Mouse (Mus musculus): ENCODE results near the gene Tbx15. TPM values are rescaled to one million over a fixed set of nuclear protein-coding genes. Genes with fewer than 3 reads are reported as not detected.

Gene Tbx15
- polyA plus RNA-seq, 1 experiment from 2014 or later = 2.5 TPM

DNA sequence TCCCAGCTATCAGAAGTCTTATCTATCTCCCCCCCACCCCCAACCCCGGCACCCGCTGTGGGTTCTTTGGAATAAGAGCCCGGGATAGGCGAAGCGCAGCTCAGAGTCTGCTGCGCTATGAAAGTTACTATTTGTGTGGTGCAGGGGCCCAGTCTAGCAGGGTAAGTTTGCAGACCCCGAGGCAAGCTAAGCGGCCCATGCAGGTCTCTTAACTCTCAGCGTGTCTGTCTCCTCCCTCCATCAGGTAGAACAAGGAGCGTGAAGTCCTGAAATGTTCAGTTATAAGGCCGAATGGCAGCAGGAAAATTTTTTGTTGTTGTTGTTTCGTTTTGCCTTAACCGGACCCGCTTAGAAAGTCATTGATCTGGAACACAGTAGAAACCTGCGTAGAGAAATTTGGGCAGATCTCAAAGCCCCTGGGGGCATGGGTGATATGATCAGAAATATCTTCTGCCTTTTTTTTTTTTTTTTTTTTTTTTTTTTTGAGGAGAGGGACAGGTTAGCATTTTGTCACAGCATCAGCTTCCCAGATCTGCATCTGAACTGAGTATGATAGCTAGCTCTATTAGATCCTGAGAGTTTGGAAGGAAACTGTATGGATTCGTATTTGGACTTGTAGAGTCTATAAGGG, 12.4 kb downstream of the Tbx15 start:
- Histone ChIP-seq H3K27me3 (replicated peaks; ENCODE audit: low read depth, poor library complexity, severe bottlenecking) (peaks cover 100% of the 10 kb centered on the region), H3K9me3 (no peaks in the 10 kb centered on the region), H3K4me1 (peaks cover 53% of the 10 kb centered on the region), H3K36me3 (replicated peaks) (no peaks in the 10 kb centered on the region), H3K27ac (replicated peaks) (no peak overlapping the region), H3K4me3 (peak overlapping the region; percentile 62)
- 2% methylated on average over 16 of the region's 16 CpGs for WGBS
- DNase-seq (ENCODE audit: low spot score) = peak; percentile 49

DNA sequence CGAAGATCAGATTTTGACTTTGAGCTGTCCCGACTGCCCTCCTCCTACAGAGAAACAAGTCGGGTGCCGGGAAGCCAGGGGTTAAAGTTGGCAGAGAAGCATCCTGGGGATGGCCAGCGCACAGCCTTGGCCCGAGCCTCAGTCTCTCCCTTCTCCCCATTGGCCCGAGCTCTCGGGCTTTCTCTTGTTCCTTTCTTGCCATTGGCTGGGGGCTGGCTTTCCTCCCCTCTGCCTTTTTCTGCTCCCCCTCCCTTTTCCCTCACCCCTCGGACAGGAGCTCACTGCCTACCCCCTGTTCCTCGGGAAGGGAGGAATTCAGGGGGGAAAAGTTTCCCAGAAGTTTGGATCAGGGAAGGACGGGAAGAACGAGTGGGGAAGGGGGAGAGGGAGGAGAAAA, 12.9 kb downstream of the Tbx15 start:
- H3K9me3 ChIP-seq = no peaks in the 10 kb centered on the region
- no peaks in the 10 kb centered on the region for H3K36me3 ChIP-seq (replicated peaks)
- DNase-seq (ENCODE audit: low spot score) = peak; percentile 87
- H3K27me3 ChIP-seq (replicated peaks; ENCODE audit: low read depth, poor library complexity, severe bottlenecking) = peaks cover 100% of the 10 kb centered on the region
- 0% methylated on average over 12 of the region's 12 CpGs for whole genome bisulfite sequencing
- H3K4me1 ChIP-seq = peaks cover 48% of the 10 kb centered on the region
- peak overlapping the region; percentile 62 for H3K4me3 ChIP-seq
- no peak overlapping the region for H3K27ac ChIP-seq (replicated peaks)

DNA sequence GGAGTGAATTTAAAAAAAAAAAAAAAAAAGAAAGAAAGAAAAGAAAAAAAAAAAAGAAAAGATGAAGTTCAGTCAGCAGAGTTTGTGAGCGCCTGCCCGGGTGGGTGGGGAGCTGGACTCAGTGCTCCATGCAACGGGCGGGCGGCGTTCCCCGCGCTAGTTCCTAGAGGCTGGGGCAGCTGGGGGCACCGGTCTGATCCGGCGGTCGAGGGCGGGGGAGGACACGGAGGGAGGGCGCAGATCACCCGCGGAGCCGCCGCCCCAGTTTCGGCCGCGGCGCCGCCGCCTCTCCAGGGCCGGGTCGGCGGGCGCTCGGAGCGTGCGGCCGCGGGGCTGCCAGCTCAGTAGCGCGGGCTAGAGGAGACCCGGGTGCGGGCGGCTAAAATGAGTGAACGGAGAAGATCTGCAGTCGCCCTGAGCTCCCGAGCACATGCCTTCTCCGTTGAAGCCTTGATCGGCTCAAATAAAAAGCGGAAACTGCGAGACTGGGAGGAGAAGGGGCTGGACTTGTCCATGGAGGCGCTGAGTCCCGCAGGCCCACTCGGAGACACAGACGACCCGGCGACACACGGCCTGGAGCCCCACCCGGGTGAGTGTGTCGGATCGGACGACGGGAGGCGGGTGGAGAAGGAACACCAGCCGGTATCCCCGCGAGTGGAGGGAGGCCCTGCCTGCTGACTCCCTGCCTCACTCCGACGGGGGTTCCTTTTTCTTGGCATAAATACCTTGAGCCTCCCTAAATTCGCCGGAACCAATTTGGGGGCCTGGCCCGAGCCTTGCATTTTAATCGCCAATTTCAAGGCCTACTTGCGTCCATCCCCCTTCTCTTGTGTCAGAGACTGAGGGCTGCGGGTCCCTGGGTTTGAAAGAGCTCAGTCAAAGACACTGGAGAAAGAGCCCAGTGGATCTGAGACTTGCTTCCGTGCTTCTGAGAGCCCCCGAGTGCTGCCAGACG, 13.6 kb downstream of the Tbx15 start:
- peak overlapping the region; percentile 71 for H3K27ac ChIP-seq (replicated peaks)
- WGBS = under 1% methylated on average over 73 of the region's 73 CpGs
- H3K36me3 ChIP-seq (replicated peaks) = no peaks in the 10 kb centered on the region
- peaks cover 100% of the 10 kb centered on the region for H3K27me3 ChIP-seq (replicated peaks; ENCODE audit: low read depth, poor library complexity, severe bottlenecking)
- peak; percentile 77 for DNase-seq (ENCODE audit: low spot score)
- H3K4me3 ChIP-seq = peak overlapping the region; percentile 62
- H3K9me3 ChIP-seq = no peaks in the 10 kb centered on the region
- peaks cover 41% of the 10 kb centered on the region for H3K4me1 ChIP-seq

DNA sequence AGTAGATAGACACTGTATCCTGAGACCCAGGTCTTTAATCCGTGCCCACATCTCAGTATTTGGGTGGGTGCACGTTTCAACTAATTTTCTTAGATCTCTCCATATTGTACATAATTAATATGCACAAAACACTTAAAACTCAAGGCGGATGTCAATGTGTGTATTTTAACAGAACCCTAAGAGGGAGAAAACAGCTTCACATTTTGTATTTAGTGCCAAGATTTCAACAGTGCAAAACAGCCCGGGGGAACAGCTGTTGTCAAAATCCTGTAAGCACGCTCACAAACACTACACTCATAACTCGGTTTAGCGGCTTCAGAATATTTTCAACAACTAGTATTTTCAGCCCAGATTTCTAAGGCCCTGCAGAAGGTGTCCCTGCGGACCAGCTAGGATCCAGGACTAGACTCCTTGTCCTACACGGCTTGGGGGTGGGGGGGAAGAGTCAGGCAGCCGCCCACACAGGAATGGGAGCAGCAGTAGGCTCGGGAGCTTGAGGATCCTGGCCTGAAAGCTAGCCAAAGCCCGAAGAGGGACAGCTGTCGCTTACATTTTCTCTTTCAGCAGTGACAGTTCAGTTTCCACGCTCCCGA, 14.5 kb downstream of the Tbx15 start:
- Histone ChIP-seq H3K9me3 (no peaks in the 10 kb centered on the region), H3K36me3 (replicated peaks) (no peaks in the 10 kb centered on the region), H3K27ac (replicated peaks) (no peak overlapping the region), H3K4me3 (peak overlapping the region; percentile 62), H3K27me3 (replicated peaks; ENCODE audit: low read depth, poor library complexity, severe bottlenecking) (peaks cover 100% of the 10 kb centered on the region), H3K4me1 (peaks cover 32% of the 10 kb centered on the region)
- under 1% methylated on average over 15 of the region's 15 CpGs for WGBS
- peak; percentile 59 for DNase-seq (ENCODE audit: low spot score)

DNA sequence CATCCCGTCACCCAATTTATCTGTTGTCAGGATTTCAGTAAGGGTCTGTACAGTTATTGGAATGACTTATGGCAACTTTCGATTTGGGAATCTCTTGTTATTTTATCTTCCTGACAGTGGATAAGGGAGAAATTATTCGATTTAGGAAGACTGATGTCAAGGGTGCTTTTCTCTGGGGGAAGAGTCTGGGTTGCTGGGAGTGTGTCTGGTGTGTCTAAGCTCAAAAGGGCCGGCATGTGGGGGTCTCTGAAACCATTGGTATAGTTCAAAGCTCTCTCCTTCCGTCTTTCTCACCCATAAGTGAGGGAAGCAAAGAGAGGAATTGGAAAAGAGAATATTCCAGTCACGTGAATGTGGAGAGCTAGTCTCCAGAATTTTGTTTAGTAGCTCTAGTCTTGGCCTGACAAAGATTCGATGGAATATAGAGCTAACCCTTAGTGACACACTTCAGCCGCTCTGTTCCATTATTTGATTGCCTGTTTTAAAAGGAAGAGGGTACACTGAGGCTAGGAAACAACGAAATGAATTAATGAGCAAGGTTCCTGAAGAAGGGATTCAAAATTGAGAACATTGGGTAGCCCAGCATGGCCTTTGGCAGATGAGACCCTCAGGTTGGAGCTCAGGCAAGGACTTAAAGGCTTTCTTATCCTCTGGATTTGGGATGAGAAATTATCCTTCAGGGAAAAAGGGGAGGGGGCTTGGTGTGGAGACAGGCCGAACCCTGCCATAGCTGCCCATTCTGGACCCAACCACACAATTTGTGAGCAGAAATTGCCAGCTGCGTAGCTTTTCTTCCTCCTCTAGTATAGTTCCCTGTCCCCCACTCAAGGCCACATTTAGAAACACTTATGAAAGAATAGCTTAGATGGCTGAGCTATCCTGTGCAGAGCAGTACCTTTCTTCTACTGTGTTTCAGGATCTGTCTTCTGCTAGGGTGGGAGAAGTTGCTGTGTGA, 15.5 kb downstream of the Tbx15 start:
- peak overlapping the region; percentile 62; the same call in 1 of the 2 replicates for H3K4me3 ChIP-seq
- peaks cover 27% of the 10 kb centered on the region for H3K4me1 ChIP-seq
- no peaks in the 10 kb centered on the region for H3K9me3 ChIP-seq
- H3K27me3 ChIP-seq (replicated peaks; ENCODE audit: low read depth, poor library complexity, severe bottlenecking) = peaks cover 100% of the 10 kb centered on the region
- no peaks in the 10 kb centered on the region for H3K36me3 ChIP-seq (replicated peaks)
- peak; percentile 40 for DNase-seq (ENCODE audit: low spot score)
- H3K27ac ChIP-seq (replicated peaks) = no peak overlapping the region
- 4% methylated on average over 11 of the region's 11 CpGs for WGBS

DNA sequence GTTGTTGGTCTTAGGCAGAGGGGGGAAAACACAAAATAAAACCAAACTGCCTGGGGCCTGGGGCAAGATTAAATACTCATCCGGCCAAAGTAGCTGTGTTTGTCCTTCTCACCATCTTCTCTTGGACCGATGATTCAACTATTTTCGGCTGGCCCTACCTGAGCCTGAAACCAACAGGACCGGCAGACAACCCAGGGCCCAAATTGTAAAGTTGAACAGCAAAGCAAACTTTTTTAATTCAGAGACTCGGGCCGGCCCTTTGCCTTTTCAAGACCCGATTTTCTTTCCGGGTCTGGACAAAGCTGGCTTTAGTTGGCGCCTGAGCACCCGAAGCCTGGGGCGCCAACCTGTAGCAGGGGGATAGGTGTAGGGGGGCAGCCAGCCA, 16.2 kb downstream of the Tbx15 start:
- Histone ChIP-seq H3K9me3 (no peaks in the 10 kb centered on the region), H3K4me1 (peaks cover 30% of the 10 kb centered on the region), H3K27ac (replicated peaks) (no peak overlapping the region), H3K36me3 (replicated peaks) (no peaks in the 10 kb centered on the region), H3K27me3 (replicated peaks; ENCODE audit: low read depth, poor library complexity, severe bottlenecking) (peaks cover 100% of the 10 kb centered on the region), H3K4me3 (peak overlapping the region; percentile 30; the same call in 1 of the 2 replicates)
- 1% methylated on average over 11 of the region's 11 CpGs for WGBS
- DNase-seq (ENCODE audit: low spot score) = no peak

DNA sequence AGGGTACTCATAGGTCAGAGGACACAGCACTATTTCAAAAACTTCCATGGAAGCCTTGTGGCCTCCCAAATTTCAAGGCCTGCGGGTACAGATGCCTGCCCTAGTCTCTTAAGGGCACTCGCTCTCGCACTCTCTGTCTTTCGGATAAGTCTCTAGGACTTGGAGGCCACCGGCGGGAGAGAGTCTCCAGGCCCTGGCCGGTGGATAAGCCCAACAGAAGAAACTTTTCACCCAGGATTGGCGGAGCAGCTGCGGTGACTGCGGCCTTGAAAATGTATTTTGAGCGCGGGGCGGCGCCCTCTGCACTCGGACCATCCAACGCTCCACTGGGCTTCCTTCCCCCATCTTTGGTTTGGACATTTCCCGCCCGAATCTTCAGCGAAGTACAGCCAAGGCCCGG, 16.6 kb downstream of the Tbx15 start:
- no peaks in the 10 kb centered on the region for H3K9me3 ChIP-seq
- WGBS = under 1% methylated on average over 20 of the region's 20 CpGs
- H3K4me1 ChIP-seq = peaks cover 33% of the 10 kb centered on the region
- H3K27ac ChIP-seq (replicated peaks) = no peak overlapping the region
- H3K27me3 ChIP-seq (replicated peaks; ENCODE audit: low read depth, poor library complexity, severe bottlenecking) = peaks cover 100% of the 10 kb centered on the region
- H3K4me3 ChIP-seq = peak overlapping the region; percentile 30
- peak; percentile 78 for DNase-seq (ENCODE audit: low spot score)
- no peaks in the 10 kb centered on the region for H3K36me3 ChIP-seq (replicated peaks)

DNA sequence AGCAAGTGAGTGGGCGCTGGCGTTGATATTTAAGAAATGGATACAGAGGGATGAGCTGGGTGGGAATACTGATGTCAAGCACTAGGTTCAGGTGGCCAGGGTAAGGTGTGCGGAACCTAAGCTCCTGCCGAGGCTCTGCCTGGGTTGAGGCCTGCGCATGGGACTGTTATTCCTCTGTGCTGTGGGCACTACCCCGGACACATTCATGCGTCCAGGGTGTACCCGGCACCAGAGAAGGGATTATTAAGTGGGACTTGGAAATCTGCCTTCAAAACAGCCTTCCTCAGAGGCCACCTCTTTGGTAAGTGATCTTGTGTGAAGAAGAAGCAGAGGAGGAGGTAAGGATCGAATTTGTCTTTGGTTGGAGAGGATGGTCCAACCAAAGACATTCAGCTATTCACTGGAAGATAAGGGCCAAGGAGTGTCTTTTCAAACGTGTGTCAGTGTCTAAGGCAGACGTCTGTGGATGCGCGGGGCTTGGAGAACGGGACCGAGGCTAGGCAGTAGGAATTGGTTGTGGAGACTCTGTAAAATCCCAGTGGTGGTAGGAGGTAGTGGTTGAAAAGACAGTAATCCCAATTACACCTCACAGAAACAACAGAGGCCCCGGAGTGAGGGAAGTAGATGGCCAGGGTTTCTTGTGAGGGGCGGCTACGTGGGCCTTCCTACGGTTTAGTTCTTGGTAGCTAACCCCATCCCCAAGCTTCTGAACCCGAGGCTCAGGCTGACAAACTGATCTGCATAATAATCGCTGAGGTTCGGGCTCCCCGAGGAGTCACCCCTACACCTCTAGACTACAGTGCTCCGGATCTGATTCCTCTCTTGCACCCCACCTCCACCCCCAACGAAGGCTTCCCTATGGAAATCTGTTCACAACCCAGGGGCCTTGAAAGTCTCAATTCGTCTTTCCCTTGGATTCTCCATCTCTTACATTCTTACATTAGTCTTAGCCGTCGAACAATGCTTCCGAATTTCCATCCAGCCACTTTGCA, 17.7 kb downstream of the Tbx15 start:
- 3% methylated on average over 29 of the region's 29 CpGs for WGBS
- no peak overlapping the region for H3K4me3 ChIP-seq
- H3K9me3 ChIP-seq = no peaks in the 10 kb centered on the region
- H3K36me3 ChIP-seq (replicated peaks) = no peaks in the 10 kb centered on the region
- H3K27me3 ChIP-seq (replicated peaks; ENCODE audit: low read depth, poor library complexity, severe bottlenecking) = peaks cover 100% of the 10 kb centered on the region
- H3K27ac ChIP-seq (replicated peaks) = no peak overlapping the region
- H3K4me1 ChIP-seq = peaks cover 29% of the 10 kb centered on the region
- DNase-seq (ENCODE audit: low spot score) = peak; percentile 45

DNA sequence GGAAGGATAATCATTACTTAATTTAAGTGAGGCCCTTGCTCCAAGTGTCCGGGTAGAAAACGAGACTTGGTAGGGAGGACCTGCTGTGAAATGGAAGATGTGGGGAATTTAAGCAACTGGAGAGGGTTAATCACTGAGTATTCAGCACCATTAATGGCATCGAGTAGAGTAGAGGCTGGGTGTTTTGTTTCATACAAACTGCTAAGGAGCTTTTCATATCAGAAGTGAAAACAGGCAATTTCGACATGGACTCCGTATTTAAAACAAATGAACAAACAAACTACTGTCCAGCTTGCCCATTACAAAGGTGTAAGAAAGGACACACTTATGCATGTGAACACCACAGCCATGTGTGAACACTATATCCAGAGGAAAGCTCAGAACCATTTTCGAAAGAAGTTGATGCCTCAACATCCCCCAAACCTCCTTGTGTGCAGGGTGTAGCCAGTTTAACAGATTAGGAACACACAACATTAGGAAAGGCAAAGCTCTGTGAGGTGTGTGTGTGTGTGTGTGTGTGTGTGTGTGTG, 19.6 kb downstream of the Tbx15 start:
- DNase-seq (ENCODE audit: low spot score) = peak; percentile 23
- Histone ChIP-seq H3K4me3 (no peak overlapping the region), H3K36me3 (replicated peaks) (no peaks in the 10 kb centered on the region), H3K27me3 (replicated peaks; ENCODE audit: low read depth, poor library complexity, severe bottlenecking) (peaks cover 100% of the 10 kb centered on the region), H3K27ac (replicated peaks) (no peak overlapping the region), H3K9me3 (no peaks in the 10 kb centered on the region), H3K4me1 (peaks cover 18% of the 10 kb centered on the region)
- 6% methylated on average over 6 of the region's 6 CpGs for WGBS

DNA sequence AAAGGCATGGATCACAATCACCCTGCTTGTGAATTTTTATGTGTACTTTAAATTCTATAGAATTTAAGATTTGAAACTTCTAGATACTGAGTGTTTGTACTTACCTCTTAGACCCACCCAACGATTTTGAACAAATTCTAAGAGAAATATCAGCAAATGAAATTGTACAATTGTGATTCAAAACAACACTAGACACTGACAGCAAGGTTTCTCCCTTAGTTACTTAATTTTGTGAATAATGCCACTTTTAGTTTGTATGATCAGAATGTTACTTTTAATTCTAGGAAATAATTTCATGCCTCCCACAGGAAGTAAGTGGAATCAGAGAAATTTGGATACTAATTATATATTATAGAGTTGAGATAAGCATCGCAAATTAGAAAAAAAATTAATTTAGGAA, 20.2 kb downstream of the Tbx15 start:
- no peak overlapping the region for H3K4me3 ChIP-seq
- H3K4me1 ChIP-seq = peaks cover 20% of the 10 kb centered on the region
- no peaks in the 10 kb centered on the region for H3K36me3 ChIP-seq (replicated peaks)
- H3K27ac ChIP-seq (replicated peaks) = no peak overlapping the region
- no peaks in the 10 kb centered on the region for H3K9me3 ChIP-seq
- peaks cover 100% of the 10 kb centered on the region for H3K27me3 ChIP-seq (replicated peaks; ENCODE audit: low read depth, poor library complexity, severe bottlenecking)
- WGBS = 26% methylated on average over 2 of the region's 2 CpGs
- DNase-seq (ENCODE audit: low spot score) = no peak

DNA sequence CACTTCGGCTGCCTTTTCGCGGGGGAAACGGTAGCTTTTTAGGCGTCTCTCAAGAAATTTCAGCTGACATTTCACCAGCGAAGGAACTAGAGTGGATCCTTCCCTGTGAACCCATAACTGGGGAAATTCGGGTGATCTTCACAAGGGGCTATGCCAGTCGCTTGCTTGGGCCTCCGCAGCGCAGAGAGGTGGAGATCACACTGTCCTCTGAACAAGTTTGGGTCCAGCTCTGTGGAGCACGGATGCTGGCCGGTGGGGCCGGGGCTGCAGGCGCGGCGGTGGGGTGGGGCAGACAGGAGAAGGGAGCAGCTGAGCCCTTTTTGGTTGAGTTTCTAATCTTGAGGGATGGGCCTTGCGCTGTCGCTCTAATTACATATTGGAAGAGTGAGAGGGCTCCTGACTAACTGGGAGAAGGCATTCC, 21.2 kb downstream of the Tbx15 start:
- Histone ChIP-seq H3K4me1 (peaks cover 19% of the 10 kb centered on the region), H3K36me3 (replicated peaks) (no peaks in the 10 kb centered on the region), H3K27me3 (replicated peaks; ENCODE audit: low read depth, poor library complexity, severe bottlenecking) (peaks cover 100% of the 10 kb centered on the region), H3K4me3 (0 out of 2 replicates have a peak overlapping the region, but pooled peaks have one; percentile 8), H3K27ac (replicated peaks) (no peak overlapping the region), H3K9me3 (no peaks in the 10 kb centered on the region)
- under 1% methylated on average over 18 of the region's 18 CpGs for WGBS
- DNase-seq (ENCODE audit: low spot score) = peak; percentile 54
